Mouse (Mus musculus) heart, postnatal 36 days (tissue): ENCODE results near the gene Itgb6. TPM values are rescaled to one million over a fixed set of nuclear protein-coding genes. Genes with fewer than 3 reads are reported as not detected.

Experiments used
- total RNA-seq, 2 experiments: library from RNA; stranded (reverse); gene quantifications; 2 replicates each; pipeline ENCODE4 v1.2.3; 2021

Itgb6 gene
- total RNA-seq, 2 experiments from 2014 or later, result 15.2 to 16.7 TPM

Other genes with a start within 250 kb of the Itgb6 start
- 1 to 10 TPM; 1.1 to 1.4 TPM for gene Pla2r1, start 169.3 kb downstream of the Itgb6 start, total RNA-seq
- 10 to 100 TPM; 43.2 to 46.4 TPM for gene Rbms1, start 240.5 kb upstream of the Itgb6 start, total RNA-seq